Mouse (Mus musculus): ENCODE results near the gene Phkg1.

DNA sequence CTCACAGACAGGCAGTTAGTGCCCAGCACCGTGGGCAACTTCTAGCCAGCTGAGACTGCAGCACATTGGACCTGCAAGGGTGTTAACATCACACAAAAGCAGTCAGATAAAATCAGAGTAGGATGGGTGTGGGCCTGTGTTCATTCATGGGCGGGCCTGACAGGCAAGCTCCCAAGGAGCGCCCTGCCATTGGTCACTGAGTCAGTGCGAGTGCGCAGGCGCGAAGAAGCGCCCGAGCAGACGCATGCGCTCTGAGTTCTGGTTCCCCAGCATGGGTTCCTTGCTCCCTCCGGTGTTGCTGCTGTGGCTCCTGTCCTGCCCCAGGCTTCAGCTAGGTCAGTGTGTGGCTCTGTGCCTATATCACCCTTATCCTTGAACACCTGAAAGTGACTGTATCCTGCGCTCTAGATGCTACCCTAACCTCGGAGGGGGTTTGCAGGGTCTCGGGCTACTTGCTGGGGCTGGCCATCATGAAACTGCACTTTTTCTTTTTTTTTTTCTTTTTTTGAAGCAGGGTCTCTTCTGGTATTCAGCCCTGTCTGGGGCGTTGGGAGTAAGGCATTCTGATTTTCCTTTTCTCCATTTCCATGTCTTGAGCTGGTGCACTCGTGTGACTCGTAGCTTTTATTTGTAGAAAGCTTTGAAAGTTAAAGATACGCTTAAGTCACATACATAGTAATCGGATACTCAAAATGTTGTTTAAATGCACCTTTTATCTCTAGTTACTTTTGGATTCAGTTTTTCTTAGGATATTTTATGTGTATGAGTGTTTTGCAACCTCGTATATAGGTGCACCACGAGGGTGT lies 51.4 kb downstream of the Phkg1 start, which contains the start of gene Sumf2:
- TF ChIP-seq CTCF (IDR thresholded peaks at IDR 0.05): no peak
- no peak for TF ChIP-seq EP300 (IDR thresholded peaks at IDR 0.05)
